Mouse (Mus musculus): ENCODE data around the gene Gm13128. TPM values are rescaled to one million over a fixed set of nuclear protein-coding genes. Genes with fewer than 3 reads are reported as not detected.
"Not testable (repeated sequence)": the region's sequence is repeated elsewhere in the genome, so short reads cannot be mapped to it uniquely, and the experiment has no call there.

The Gm13128 gene
- not detected for total RNA-seq (2021)

DNA sequence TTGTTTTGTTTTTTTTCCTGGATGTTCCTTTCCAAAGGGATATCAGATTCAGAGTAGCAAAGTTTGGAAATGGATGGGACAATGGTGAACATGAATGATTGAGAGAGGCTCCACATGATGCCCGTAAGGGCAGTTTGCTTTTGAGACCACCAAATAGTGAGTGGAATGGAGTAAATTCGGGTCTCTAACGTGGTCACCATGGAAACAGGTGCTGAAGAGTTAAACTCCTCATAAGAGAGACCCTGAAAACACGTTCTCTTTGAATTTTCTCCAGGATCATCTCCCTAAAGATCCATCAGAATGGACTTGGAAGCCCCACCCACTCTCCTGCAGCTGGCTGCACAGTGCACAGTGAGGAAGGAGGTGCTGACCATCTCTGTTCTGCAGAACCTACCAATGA, at the start of gene Gm13128:
TSS of gene Gm13128 (plus strand) at position 301 of the 400 bp plus-strand sequence.
- not testable (repeated sequence) for DNase-seq

DNA sequence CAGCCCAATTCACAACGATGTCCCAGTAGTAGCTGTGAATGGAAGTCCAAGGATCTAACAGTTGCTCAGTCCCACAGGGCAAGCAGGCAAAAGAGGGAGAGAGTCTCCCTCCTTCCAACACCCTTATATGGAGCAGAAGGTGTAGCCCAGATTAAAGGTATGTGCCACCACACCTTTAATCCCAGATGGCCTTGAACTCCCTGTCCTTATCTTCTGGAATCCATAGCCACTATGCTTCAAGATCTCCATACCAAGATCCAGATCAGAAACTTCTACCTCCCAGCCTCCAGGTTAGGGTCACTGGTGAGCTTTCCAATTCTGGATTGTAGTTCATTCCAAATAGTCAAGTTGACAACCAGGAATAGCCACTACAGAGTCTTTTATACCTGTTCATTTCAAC, 49.7 kb upstream of the Gm13128 start, which contains the start of gene Pramel5:
TSS of gene Pramel5 (minus strand) at position 101 of the 400 bp plus-strand sequence.
- not testable (repeated sequence) for DNase-seq

DNA sequence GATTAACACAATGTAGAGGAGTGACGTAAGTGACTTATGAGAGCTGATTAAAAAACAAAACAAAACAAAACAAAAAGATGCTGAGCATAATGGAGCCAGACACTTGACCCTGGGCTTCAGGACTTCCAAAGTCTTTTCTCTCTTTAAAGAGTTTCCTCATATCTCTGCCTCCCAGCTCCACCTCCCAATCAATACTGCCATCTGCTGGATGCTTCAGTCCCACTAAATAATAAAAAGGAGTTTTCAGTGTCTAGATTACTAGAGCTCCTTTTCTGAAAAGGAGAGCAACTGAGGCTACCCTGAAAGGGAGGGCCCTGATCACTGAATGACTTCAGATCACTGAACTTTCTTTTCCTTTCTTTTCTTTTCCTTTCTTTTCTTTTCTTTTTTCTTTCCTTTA, 30.6 kb upstream of the Gm13128 start:
- DNase-seq: not testable (repeated sequence)

DNA sequence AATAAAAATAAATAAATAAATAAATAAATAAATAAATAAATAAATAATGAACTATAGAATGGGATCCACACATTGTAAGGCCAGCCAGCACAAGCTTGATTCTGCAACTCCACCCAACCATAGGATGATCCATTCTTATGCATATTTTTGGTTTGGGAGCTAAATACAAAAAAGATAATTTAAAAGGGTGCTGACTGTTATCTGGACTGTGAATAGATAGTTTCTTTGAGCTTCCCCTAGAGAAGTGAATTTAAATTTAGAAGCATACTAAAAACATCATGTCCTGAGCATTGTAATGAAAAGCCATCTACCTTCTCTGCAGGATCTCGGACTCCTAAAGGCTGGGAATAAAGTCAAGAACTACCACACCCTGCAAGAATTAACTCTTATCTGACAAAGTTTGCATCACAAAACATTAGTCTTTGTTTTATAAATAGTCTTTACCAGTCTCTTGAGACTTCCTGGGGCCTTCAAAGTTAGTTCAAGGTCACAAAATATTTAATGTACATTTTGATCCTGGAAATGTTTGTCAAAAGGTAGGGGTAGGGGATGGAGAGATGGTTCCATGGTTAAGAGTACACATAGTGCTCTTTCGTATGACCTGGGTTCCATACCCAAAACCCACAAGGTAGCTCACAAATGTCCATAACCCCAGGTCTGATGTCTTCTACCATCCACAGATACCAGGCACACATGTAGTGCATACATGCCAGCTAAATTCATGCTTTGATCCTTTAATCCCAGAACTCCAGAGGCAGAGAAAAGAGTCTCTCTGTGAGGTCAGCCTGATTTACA, 17.2 kb upstream of the Gm13128 start:
- not testable (repeated sequence) for DNase-seq

DNA sequence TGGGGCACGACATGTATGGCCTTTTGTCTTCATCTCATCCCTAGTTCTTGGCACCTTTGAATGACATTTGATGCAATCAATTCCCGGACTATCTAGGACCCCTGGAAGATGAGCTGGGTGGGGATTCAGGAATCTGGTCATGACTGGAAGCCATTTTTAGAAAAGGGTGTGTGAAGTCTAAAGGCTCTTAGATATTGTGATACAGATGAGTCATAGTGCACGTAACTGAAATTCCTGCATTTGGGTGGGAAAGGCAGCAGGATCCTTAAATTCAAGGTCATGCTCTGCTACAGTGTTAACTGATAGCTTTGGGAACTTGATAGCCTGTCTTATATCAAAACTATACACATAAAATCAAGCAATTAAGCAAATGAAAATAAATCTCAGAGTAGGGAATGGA, 5.8 kb downstream of the Gm13128 start:
- not testable (repeated sequence) for DNase-seq

DNA sequence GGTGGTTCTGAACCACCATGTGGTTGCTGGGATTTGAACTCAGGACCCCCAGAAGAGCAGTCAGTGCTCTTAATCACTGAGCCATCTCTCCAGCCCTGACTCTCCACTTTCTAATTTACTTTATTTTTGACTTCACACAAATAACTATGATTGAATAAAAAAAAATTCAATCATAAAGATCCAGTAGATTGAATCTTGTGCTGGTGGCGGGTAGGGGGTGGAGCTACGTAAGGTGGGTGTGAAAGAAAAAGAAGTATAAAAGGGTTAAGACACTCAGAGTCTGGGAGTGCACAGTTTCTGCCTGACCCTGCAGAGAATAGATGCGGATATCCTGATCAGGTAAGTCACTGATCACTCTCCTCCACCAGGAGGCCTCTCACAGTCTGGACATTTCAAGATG, 27.6 kb downstream of the Gm13128 start, which contains the start of gene Gm13119:
TSS of gene Gm13119 (plus strand) at position 301 of the 400 bp plus-strand sequence.
- not testable (repeated sequence) for DNase-seq

DNA sequence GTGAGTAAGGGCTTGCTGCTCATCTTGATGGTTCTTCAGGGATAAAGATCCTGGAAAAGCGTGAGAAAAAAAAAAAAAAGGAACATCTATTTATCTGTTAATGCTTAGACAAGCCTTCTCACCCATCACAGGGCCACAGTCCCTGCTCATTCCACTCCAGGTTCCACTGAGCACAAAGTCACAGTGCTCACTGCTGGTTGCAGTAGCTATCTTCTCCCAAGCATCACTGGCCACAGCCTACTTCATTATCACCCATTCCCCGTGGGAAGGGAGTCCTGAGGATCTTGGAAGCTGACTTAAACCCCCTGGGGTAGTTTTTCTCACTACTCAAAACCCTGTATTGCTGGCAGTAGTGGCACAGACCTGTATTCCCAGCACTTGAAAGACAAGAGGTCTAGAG, 47.9 kb downstream of the Gm13128 start, which contains the start of gene Pramef20:
TSS of gene Pramef20 (minus strand) at position 23 of the 400 bp plus-strand sequence.
- DNase-seq: no peak

Other genes with a start within 250 kb of the Gm13128 start
- not detected for gene Gm13102, start 223.8 kb upstream of the Gm13128 start, total RNA-seq (2021)
- gene Oog3, start 167.6 kb upstream of the Gm13128 start, total RNA-seq (2021): not detected
- gene Oog2, start 139.5 kb upstream of the Gm13128 start, total RNA-seq (2021): not detected
- not detected for gene C87977, start 116.9 kb upstream of the Gm13128 start, total RNA-seq (2021)
- not detected for gene Pramel5, start 49.8 kb upstream of the Gm13128 start, total RNA-seq (2021)
- not detected for gene Gm13119, start 27.7 kb downstream of the Gm13128 start, total RNA-seq (2021)
- gene Pramef20, start 47.7 kb downstream of the Gm13128 start, total RNA-seq (2021): not detected
- not detected for gene Pramef12, start 78.2 kb downstream of the Gm13128 start, total RNA-seq (2021)
- gene 1700012P22Rik, start 108.5 kb downstream of the Gm13128 start, total RNA-seq (2021): not detected
- not detected for gene Gm9944, start 123.1 kb downstream of the Gm13128 start, total RNA-seq (2021)
- gene Aadacl3, start 133.5 kb downstream of the Gm13128 start, total RNA-seq (2021): not detected
- gene 9430007A20Rik, start 189.6 kb downstream of the Gm13128 start, total RNA-seq (2021): not detected
- not detected for gene Gm13124, start 234.9 kb downstream of the Gm13128 start, total RNA-seq (2021)

Measured in layer of hippocampus, postnatal 36 days (tissue).